Mouse (Mus musculus): ENCODE results near the gene Arrdc2.

GRCm38 (mm10) chr8:70806541-70806940 is 33.0 kb downstream of the Arrdc2 start:
- no peak for TF ChIP-seq CTCF (IDR thresholded peaks at IDR 0.05; ENCODE audit: insufficient read depth, low read length)
- TF ChIP-seq POLR2A (IDR thresholded peaks at IDR 0.05; ENCODE audit: borderline replicate concordance, extremely low read depth, low read depth, low read length) = no peak
